Mouse (Mus musculus): Measurements from ENCODE around the gene Pnlip. TPM values are rescaled to one million over a fixed set of nuclear protein-coding genes. Genes with fewer than 3 reads are reported as not detected.
A peak's percentile ranks its signal among the peaks of the same experiment; 100 is the strongest.

Pnlip gene
- polyA plus RNA-seq, 1 experiment from 2014 or later = not detected

DNA sequence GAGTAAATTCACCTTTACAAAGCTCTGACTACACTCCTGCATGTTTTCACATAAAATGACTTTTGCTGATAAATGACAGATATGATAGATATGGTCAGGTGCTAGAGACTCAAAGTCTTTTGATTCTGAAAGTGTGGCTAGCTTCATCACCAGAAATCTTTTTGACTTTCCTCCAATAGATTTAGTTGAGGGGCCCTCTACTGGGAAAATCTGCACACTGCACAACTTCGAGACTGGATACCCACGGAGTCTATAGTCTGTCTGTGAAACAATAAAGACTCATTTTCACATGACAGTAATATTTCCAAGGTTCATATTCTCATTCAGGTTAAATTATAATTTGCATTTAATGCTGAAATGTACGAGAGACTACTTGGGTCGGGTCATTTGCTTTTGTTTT lies 9.8 kb downstream of the Pnlip start:
- WGBS = 65% methylated on average over 4 of the region's 4 CpGs
- H3K9me3 ChIP-seq = no peaks in the 10 kb centered on the region
- ATAC-seq (ENCODE audit: insufficient number of reproducible peaks, insufficient read depth, low FRiP score, low TSS enrichment, low read depth) = no peak

GRCm38 (mm10) chr19:58663317-58663716 lies 11.0 kb downstream of the Pnlip start:
- H3K27me3 ChIP-seq = no peaks in the 10 kb centered on the region
- no peak overlapping the region for H3K4me3 ChIP-seq (replicated peaks)
- no peaks in the 10 kb centered on the region for H3K36me3 ChIP-seq
- no peak overlapping the region for H3K9ac ChIP-seq (replicated peaks)
- H3K4me2 ChIP-seq = no peak overlapping the region
- no peaks in the 10 kb centered on the region for H3K9me3 ChIP-seq
- ATAC-seq (ENCODE audit: insufficient number of reproducible peaks, insufficient read depth, low FRiP score, low TSS enrichment, low read depth) = no peak
- WGBS = 78% methylated on average over 2 of the region's 2 CpGs
- H3K27ac ChIP-seq = no peak overlapping the region
- no peaks in the 10 kb centered on the region for H3K4me1 ChIP-seq (replicated peaks)

More for the DNA sequence above, 9.8 kb downstream of the Pnlip start:
- H3K4me1 ChIP-seq (replicated peaks) = no peaks in the 10 kb centered on the region
- no peaks in the 10 kb centered on the region for H3K27me3 ChIP-seq
- H3K4me2 ChIP-seq = no peak overlapping the region
- no peak overlapping the region for H3K4me3 ChIP-seq (replicated peaks)
- H3K9ac ChIP-seq (replicated peaks) = no peak overlapping the region
- H3K36me3 ChIP-seq = no peaks in the 10 kb centered on the region
- H3K27ac ChIP-seq = no peak overlapping the region

DNA sequence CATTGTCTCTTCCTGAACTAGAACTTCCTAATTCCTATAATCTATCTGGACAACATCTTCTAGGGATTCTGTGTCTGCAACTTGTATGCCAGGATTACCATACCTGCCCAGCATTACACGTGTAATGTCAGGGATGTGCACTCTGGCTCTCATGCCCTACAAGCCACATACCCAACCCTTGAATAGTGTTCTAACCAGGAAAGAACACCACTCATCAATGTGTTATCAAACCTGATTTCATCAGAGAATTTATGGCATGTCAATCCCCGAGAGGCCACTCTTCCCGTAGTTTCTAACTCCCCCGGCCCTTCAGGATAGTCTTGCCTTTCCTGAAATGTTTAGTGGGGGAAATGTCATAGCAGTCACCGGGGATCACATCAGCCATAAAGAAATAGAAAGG lies 12.6 kb downstream of the Pnlip start:
- Histone ChIP-seq H3K36me3 (no peaks in the 10 kb centered on the region), H3K9me3 (no peaks in the 10 kb centered on the region), H3K4me3 (replicated peaks) (no peak overlapping the region), H3K4me1 (replicated peaks) (no peaks in the 10 kb centered on the region), H3K27me3 (no peaks in the 10 kb centered on the region), H3K4me2 (no peak overlapping the region), H3K9ac (replicated peaks) (no peak overlapping the region), H3K27ac (no peak overlapping the region)
- no peak for ATAC-seq (ENCODE audit: insufficient number of reproducible peaks, insufficient read depth, low FRiP score, low TSS enrichment, low read depth)
- WGBS = 78% methylated on average over 5 of the region's 5 CpGs

GRCm38 (mm10) chr19:58674644-58675043 lies 22.3 kb downstream of the Pnlip start:
- Histone ChIP-seq H3K9me3 (no peaks in the 10 kb centered on the region), H3K4me3 (replicated peaks) (no peak overlapping the region), H3K4me1 (replicated peaks) (no peaks in the 10 kb centered on the region), H3K36me3 (no peaks in the 10 kb centered on the region), H3K9ac (replicated peaks) (no peak overlapping the region), H3K27me3 (no peaks in the 10 kb centered on the region), H3K4me2 (no peak overlapping the region), H3K27ac (no peak overlapping the region)
- 62% methylated on average over 2 of the region's 2 CpGs for WGBS
- no peak for ATAC-seq (ENCODE audit: insufficient number of reproducible peaks, insufficient read depth, low FRiP score, low TSS enrichment, low read depth)

DNA sequence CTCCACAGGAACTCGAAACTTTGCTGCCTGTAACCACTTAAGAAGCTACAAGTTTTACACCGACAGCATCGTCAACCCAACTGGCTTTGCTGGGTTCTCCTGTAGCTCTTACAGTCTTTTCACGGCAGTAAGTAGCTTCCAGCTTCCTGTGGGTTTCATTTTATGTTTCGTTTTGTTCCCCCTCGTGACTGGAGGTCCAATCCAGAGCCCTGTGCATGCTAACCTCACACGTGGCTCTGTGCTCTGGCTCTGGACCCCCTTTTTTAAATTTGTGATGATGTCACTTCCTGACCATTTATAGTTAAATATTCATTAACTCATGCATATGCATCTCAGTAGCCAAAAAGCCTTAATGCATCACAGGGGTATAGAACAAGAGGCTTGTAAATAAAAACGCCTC lies 24.8 kb downstream of the Pnlip start:
- peak overlapping the region; percentile 31 for H3K4me2 ChIP-seq
- H3K27me3 ChIP-seq = no peaks in the 10 kb centered on the region
- ATAC-seq (ENCODE audit: insufficient number of reproducible peaks, insufficient read depth, low FRiP score, low TSS enrichment, low read depth) = no peak
- H3K36me3 ChIP-seq = no peaks in the 10 kb centered on the region
- no peak overlapping the region for H3K27ac ChIP-seq
- H3K4me1 ChIP-seq (replicated peaks) = no peaks in the 10 kb centered on the region
- H3K9ac ChIP-seq (replicated peaks) = no peak overlapping the region; the same call in 1 of the 2 replicates
- no peaks in the 10 kb centered on the region for H3K9me3 ChIP-seq
- 35% methylated on average over 8 of the region's 8 CpGs for WGBS
- no peak overlapping the region for H3K4me3 ChIP-seq (replicated peaks)

- no peak overlapping the region for H3K27ac ChIP-seq
Measured at GRCm38 (mm10) chr19:58688933-58689332, 36.6 kb downstream of the Pnlip start.

DNA sequence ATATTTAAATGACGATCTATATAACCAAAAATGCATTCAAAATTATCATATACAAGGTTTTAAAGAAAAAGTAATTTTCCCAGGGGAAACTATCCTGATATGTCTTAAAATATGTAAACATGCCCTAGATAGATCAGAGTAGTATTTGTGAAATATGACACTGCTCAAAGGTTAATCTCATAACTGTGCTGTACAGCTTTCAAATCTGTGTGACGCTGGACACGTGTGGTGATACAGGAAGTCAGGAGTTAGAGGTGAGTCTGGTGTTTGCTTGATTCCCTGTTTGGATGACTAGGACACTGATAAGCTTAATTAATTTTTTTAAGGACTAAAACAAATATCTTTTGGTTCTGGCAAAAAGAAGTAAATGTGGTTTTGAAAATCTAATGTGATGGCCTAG lies 43.0 kb downstream of the Pnlip start:
- no peak overlapping the region for H3K27ac ChIP-seq
- H3K27me3 ChIP-seq = peaks cover 3% of the 10 kb centered on the region; the same call in 1 of the 2 replicates
- H3K9me3 ChIP-seq = no peaks in the 10 kb centered on the region
- WGBS = 68% methylated on average over 3 of the region's 3 CpGs
- H3K36me3 ChIP-seq = no peaks in the 10 kb centered on the region
- H3K9ac ChIP-seq (replicated peaks) = no peak overlapping the region
- no peak for ATAC-seq (ENCODE audit: insufficient number of reproducible peaks, insufficient read depth, low FRiP score, low TSS enrichment, low read depth)
- no peak overlapping the region for H3K4me3 ChIP-seq (replicated peaks)
- H3K4me2 ChIP-seq = no peak overlapping the region
- no peaks in the 10 kb centered on the region for H3K4me1 ChIP-seq (replicated peaks)

More at GRCm38 (mm10) chr19:58688933-58689332, 36.6 kb downstream of the Pnlip start:
- H3K4me2 ChIP-seq = no peak overlapping the region
- WGBS = 28% methylated on average over 1 of the region's 1 CpGs
- no peaks in the 10 kb centered on the region for H3K9me3 ChIP-seq
- H3K27me3 ChIP-seq = no peaks in the 10 kb centered on the region
- H3K9ac ChIP-seq (replicated peaks) = no peak overlapping the region
- no peak for ATAC-seq (ENCODE audit: insufficient number of reproducible peaks, insufficient read depth, low FRiP score, low TSS enrichment, low read depth)
- no peak overlapping the region for H3K4me3 ChIP-seq (replicated peaks)
- no peaks in the 10 kb centered on the region for H3K36me3 ChIP-seq
- H3K4me1 ChIP-seq (replicated peaks) = no peaks in the 10 kb centered on the region

DNA sequence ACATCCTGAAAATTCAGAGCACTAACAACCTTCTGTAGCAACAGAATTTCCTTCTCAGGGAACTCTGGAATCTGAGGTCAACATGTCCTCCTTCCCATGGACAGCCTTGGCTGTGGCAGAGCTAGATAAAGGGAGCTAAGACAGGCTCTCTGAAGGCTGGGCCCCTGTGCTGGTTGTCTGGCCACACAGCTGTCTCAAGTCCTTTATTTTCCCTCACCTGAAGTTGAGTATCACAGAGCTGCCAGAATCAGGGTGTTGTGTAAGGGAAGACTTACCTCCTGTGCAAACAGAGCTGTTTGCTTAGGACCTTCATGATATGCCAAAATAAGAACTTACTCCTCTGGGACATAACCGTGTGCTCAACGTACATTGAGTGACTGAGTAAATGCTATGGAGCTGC lies 43.9 kb downstream of the Pnlip start:
- ATAC-seq (ENCODE audit: insufficient number of reproducible peaks, insufficient read depth, low FRiP score, low TSS enrichment, low read depth) = no peak
- H3K4me1 ChIP-seq (replicated peaks) = no peaks in the 10 kb centered on the region

DNA sequence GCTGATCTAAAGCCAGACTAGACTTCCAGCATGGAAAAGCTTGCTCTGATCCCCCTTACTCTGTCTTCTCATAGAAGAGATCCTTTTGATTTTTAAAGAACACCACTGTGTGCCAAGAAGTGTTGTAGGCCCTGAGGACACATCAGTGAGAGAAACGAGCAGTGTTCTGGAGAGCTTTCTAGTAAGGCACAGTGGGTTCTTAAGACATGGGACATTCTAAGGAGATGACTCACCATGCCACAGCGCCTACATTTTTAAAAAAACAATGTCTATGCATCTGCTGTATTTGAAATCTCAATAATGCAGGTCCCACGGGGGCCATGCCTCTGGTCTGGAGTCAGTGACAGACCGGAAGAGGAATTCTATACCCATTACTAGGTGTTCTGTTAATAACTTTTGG lies 52.3 kb downstream of the Pnlip start:
- Histone ChIP-seq H3K9ac (replicated peaks) (no peak overlapping the region), H3K36me3 (no peaks in the 10 kb centered on the region), H3K9me3 (no peaks in the 10 kb centered on the region), H3K4me2 (no peak overlapping the region), H3K27me3 (no peaks in the 10 kb centered on the region), H3K4me3 (replicated peaks) (no peak overlapping the region), H3K27ac (no peak overlapping the region), H3K4me1 (replicated peaks) (no peaks in the 10 kb centered on the region)
- no peak for ATAC-seq (ENCODE audit: insufficient number of reproducible peaks, insufficient read depth, low FRiP score, low TSS enrichment, low read depth)
- 81% methylated on average over 4 of the region's 4 CpGs for WGBS

More for the DNA sequence above, 43.9 kb downstream of the Pnlip start:
- Histone ChIP-seq H3K4me3 (replicated peaks) (no peak overlapping the region), H3K4me2 (no peak overlapping the region), H3K9ac (replicated peaks) (no peak overlapping the region), H3K9me3 (no peaks in the 10 kb centered on the region), H3K27ac (no peak overlapping the region), H3K36me3 (no peaks in the 10 kb centered on the region), H3K27me3 (peaks cover 3% of the 10 kb centered on the region; the same call in 1 of the 2 replicates)
- WGBS = 86% methylated on average over 2 of the region's 2 CpGs

DNA sequence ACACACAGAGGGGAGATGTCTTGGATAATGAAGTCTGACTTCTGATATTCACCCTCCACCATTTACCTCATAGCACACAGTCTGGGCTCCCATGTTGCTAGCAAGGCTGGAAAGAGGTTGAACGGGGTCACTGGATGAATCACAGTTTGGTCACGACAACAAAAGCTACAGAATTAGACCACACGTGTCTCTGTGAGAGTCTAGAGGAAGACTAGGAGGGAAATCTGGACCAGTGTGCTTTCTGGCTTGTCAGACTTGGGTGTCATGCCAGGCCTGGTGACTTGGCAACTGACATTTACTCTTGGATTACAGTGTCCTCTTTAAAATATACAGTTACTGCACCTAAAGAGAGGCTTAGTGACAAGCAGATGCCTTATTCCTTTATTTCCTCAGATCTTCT lies 56.3 kb downstream of the Pnlip start:
- H3K27me3 ChIP-seq = no peaks in the 10 kb centered on the region
- no peak for ATAC-seq (ENCODE audit: insufficient number of reproducible peaks, insufficient read depth, low FRiP score, low TSS enrichment, low read depth)
- no peak overlapping the region for H3K27ac ChIP-seq
- H3K4me1 ChIP-seq (replicated peaks) = no peaks in the 10 kb centered on the region
- H3K4me2 ChIP-seq = no peak overlapping the region
- 77% methylated on average over 3 of the region's 3 CpGs for WGBS
- no peak overlapping the region for H3K4me3 ChIP-seq (replicated peaks)
- no peaks in the 10 kb centered on the region for H3K36me3 ChIP-seq
- no peaks in the 10 kb centered on the region for H3K9me3 ChIP-seq
- H3K9ac ChIP-seq (replicated peaks) = no peak overlapping the region

DNA sequence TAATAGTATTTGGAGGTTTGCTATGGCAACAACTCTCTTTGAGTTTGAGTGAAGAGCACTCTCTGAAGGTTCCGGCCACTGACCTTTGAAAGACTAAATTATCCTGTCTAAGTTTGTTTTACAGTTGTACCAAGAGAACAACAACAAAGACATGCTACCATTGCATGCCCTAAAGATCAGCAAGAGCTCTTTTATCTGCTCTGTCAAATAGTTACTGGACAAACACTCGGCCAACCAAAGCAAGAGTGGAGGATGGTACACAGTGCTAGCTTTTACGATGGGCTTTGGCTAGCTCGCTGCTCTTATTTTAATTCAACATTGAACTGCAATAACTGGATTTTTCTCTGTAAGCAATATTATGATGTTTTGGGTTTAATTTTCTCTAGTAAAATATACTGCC lies 65.6 kb downstream of the Pnlip start:
- H3K4me2 ChIP-seq = no peak overlapping the region
- H3K9me3 ChIP-seq = 0 out of 2 replicates have a peak, but pooled peaks cover 3% of the 10 kb centered on the region
- H3K27ac ChIP-seq = no peak overlapping the region
- no peak overlapping the region for H3K4me3 ChIP-seq (replicated peaks)
- 80% methylated on average over 4 of the region's 4 CpGs for WGBS
- H3K9ac ChIP-seq (replicated peaks) = no peak overlapping the region
- H3K27me3 ChIP-seq = no peaks in the 10 kb centered on the region
- no peaks in the 10 kb centered on the region for H3K4me1 ChIP-seq (replicated peaks)
- H3K36me3 ChIP-seq = no peaks in the 10 kb centered on the region
- ATAC-seq (ENCODE audit: insufficient number of reproducible peaks, insufficient read depth, low FRiP score, low TSS enrichment, low read depth) = no peak

DNA sequence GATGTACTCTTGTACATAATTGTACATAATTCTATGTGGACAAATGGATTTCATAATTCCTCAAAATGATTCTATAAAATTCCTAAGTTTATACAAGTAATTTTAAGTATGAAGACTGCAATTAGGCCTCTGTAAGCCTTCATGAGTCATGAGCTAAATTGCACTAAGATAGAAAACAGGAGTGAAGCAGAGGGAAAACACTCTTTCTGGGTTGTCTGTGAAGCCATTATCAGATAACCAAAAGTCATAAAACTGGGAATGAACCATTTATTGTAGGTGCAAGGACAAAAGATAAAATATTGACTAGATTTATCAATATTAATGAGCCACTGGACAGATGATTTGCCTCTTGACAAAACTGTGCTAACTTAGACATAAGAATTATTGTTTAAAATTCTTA lies 68.1 kb downstream of the Pnlip start:
- Histone ChIP-seq H3K27me3 (no peaks in the 10 kb centered on the region), H3K36me3 (no peaks in the 10 kb centered on the region), H3K27ac (no peak overlapping the region), H3K4me3 (replicated peaks) (no peak overlapping the region), H3K4me2 (no peak overlapping the region), H3K9me3 (0 out of 2 replicates have a peak, but pooled peaks cover 3% of the 10 kb centered on the region), H3K4me1 (replicated peaks) (no peaks in the 10 kb centered on the region), H3K9ac (replicated peaks) (no peak overlapping the region)
- ATAC-seq (ENCODE audit: insufficient number of reproducible peaks, insufficient read depth, low FRiP score, low TSS enrichment, low read depth) = no peak

All from limb, embryonic 12.5 days (tissue).